Mouse (Mus musculus) erythroblast, adult 5-6 weeks (primary cell): Measurements from ENCODE around the gene Ash1l. TPM values are rescaled to one million over a fixed set of nuclear protein-coding genes. Genes with fewer than 3 reads are reported as not detected.

Experiments
- ATAC-seq: replicated peaks from 2 replicates; pipeline ENCODE4 v1.8.0; 2016; ENCODE audit warnings: moderate number of reproducible peaks, mild to moderate bottlenecking, moderate TSS enrichment, inconsistent platforms; ENCODE audit not compliant: poor library complexity, low FRiP score, severe bottlenecking
- total RNA-seq, 2 experiments: library from RNA; stranded (forward) in 1 of 2; stranded (reverse) in 1 of 2; fragments of 150-400 nt in 1 of 2; fragments of 200-764, 138-1000 nt in 1 of 2; gene quantifications; 2 replicates each; pipeline versions ENCODE4 v1.2.3 to v1.2.4; 2015 to 2017; ENCODE audit warnings: low replicate concordance in 2 of 2

The Ash1l gene
- total RNA-seq (2015; ENCODE audit: low replicate concordance) (21.1 and 22.5 TPM in 2 replicates), total RNA-seq (2017; ENCODE audit: low replicate concordance) (18.2 and 25.5 TPM in 2 replicates)

DNA sequence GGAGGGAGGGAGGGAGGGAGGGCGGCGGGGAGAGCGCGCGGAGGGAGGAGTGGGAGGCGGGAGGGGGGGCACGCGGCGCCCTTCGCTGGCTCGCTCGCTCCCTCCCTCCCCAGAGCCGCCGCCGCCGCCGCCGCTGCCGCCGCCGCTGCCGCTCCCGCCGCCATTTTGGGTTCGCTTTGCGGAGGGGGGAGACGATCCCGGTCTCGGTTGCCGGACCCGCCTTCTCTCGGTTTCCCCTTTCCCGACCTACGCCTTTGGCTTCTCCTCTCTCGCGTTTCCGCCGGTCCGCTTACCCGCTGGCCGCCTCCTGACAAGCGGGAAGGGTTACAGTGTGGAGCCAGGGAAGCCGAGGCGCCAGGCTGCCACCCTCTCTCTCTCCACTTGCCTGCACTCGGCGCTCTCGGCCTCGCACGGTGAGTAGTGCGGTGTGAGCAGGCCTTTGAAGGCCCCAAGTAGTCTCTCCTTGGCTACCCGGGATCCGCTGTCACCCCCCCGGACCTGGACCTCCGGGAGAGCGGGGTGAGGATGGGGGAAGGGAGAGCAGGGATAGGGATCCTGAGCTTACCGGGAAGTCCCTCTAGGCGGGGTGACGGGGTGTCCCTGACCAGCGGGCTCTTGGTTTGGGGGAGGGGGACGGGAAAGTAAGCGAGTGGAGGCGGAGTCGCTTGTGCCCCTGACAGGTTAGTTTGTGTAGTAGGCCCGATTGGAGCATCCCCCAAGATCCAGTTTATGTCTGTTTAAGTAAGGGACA lies at the start of gene Ash1l, which contains the start of gene Dap3:
TSS of gene Ash1l (plus strand) at position 47 of the 751 bp plus-strand sequence.
TSS of gene Dap3 (minus strand) at position 606 of the 751 bp plus-strand sequence.
- peak; percentile 84 for ATAC-seq

DNA sequence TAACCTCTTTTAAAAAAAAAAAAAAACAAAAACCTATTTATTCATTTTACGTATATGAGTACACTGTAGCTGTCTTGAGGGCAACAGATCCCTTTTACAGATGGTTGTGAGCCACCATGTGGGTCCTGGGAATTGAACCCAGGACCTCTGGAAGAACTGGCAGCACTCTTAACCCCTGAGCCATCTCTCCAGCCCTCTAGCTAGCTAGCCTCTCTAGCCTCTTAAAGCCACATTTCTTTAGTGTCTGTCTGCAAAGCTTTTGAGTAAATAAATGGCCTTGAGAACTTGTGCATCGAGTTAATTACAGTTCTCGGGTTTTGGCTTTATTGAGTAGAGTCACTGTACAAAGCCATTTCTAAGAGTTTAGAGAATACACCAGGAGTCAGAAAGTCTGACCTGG lies 45.6 kb upstream of the Ash1l start:
- no peak for ATAC-seq

DNA sequence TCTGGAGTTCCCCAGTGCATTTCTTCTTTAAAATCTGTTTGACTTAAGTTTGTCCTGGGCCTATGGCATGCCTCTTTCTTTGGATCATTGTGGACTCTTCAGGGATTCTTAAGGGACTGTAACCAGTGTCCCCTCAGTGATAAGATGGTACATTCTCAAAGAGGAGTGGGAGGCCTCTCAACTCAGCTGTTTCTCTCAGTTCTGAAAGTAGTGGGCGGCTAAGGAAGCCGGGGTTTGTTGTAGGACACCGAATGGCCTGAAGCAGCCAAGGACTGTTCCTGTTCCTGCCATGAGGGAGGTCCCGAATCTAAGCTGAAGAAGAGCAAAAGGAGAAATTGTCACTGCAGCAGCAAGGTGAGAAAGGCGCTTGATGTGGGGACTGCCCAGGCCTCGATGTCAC lies 45.2 kb upstream of the Ash1l start:
- ATAC-seq, result no peak

DNA sequence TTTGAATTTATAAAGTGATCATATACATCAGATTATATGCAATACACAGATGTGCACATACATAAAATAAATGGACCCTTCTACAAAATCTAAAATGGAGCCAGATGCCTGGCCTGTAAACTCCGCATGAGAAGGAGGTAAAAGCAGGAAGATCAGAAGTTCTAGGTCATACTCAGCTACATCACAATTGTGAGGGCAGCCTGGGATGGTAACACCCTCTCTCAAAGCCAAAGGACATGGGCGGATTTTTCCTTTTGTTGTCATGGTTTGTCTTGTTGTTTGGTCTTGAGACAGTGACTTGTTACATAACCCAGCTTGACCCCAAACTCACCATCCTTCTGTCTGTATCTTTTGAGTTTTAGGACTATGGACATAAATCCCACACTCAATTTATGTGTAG lies 44.7 kb upstream of the Ash1l start:
- ATAC-seq, result no peak

DNA sequence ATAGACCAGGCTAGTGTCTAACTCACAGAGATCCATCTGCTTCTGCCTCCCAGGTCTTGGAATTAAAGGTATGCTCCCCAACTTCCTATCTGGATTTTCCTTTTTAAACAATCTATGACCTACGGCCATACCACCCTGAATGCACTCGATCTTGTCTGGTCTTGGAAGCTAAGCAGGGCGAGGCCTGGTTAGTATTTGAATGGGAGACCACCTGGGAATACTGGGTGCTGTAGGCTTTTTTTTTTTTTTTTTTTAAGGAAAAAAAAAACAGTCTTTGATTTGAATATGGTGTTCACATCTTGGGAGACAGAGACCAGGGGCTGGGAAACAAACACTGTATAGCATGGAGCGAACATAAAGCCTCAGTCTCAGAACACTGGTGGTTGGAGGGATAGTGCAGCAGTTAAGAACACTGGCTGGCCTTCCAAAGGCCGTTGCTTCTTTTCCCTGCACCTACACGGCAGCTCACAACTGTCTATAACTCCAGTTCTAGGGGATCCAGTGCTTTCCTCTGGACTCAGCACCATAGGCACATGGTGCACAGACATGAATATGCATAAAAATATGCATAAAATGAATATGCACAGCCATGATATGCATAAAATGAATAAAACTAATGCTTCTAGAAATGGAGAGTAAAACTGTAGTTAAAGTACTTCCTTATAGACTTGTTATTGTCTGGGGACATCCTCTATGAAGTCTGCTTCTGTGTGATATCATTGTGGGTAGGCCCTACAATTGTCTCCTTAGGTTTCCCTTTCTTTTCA lies 43.8 kb upstream of the Ash1l start:
- no peak for ATAC-seq

DNA sequence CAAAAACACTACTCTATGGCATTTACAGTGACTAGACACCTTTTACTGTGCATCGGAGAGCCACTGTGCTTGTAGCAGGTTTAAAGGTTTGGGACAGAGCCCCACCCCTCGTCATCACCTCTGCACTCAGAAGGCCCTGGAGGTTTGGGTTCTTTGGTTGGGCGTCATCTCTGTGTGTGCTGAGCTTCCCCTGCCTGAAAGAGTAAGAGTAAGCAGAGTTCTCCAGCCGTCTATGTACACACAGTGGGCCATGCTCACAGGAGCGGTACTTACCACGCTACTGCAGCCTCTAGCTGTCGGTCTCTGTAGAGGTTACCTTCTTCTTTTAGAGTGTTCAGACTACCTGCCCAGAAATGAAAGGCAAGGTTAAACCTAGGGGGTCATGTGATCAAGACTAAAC lies 37.8 kb upstream of the Ash1l start:
- ATAC-seq, result no peak

DNA sequence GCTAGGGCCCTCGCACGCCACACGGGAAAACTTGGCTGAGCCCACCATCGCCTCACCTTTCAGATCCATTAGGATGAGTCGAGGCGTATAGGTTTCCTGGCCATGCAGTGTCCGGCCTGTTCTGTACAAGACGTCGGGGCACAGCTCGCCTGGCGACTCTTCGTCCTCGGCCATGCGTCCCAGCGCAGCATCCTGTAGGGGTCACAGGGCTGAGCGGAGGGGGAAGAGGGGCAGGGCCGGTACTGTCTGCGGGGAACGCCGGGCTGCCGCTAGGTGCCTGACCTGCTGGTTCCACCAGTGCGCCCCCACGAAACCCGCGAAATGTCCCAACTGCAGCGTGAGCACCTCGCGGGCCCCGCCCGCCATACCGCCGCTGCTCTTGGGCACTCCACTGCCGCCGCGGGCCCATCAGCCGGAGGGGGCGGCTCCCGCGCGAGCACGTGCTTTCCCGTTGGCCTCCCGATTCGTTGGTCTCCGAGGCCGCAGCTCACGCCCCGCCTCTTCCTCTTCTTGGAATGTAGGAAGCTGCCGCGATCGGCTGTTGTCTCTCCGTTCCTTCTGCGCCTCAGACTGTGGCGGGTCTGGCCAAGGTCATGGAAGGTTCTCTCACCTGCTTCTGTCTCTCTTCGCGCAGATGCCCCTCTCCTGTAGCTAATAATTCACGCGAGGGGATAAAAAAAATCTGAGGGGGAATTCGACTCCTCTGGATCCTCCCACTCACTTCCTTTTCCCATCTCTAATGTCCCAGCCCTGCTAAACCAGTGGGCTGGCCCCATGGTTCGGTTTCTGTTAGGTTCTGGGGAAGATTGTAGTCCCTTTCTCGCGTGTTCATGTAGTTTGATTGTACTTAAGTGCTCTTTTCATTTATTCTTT lies 36.7 kb upstream of the Ash1l start, which contains the start of gene Msto1:
TSS of gene Msto1 (minus strand) at position 489 of the 873 bp plus-strand sequence.
- ATAC-seq, result peak; percentile 99

DNA sequence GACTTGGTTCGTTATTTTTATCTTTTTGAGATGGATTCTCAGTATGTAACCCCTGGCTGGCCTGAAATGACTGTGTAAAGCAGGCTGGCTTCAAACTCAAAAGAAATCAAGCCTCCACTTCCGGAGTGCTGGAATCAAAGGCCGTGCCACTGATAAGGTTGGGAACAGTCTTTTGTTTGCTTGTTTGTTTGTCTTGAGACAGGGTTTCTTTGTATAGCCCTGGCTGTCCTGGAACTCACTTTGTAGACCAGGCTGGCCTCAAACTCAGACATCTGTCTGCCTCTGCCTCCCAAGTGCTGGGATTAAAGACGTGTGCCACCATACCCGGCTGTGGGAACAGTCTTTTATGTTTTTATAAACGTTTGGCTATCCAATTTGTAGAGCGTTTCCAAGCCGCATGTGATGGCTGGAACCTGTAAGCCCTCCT lies 36.0 kb upstream of the Ash1l start:
- ATAC-seq, result 0 out of 2 replicates have a peak, but pooled peaks have one; percentile 2

DNA sequence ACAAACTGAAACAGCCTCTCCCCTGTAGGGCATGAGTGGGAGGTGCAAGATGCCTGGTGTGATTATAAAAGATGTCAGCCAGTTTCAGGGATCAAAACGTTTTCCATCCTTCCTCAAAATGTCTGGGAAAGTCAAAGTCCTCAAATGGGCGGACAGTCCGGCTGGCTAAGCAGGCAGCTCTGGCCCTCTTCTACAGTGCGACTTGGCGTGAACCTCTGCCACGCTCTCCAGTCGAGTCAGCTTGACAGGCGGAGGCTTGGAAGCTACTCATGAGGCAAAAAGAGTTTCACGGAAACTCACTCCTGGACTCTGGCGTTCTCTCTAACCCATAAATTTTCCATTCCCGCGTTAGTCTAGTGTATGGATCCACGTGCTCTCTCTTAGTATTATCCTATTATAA lies 31.4 kb upstream of the Ash1l start:
- no peak for ATAC-seq

DNA sequence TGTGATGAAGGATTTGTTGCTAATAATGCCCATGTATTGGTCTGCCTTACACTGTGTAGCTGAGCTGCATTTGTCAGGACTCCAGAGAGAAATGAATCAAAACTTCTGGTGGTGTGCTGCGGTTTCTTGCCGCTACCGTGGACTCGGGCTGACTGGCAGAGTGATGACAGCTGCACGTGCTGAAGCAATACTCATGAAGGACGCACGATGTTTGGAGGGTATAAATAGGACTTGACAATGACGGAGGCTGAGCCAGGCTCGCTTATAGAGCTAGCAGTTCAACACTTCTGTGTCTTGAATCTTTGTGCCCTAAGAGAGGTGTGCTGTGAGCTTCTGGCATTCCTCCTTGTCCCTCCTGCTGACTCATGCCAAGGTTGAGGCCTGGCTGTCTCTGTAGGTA lies 29.0 kb upstream of the Ash1l start:
- no peak for ATAC-seq

DNA sequence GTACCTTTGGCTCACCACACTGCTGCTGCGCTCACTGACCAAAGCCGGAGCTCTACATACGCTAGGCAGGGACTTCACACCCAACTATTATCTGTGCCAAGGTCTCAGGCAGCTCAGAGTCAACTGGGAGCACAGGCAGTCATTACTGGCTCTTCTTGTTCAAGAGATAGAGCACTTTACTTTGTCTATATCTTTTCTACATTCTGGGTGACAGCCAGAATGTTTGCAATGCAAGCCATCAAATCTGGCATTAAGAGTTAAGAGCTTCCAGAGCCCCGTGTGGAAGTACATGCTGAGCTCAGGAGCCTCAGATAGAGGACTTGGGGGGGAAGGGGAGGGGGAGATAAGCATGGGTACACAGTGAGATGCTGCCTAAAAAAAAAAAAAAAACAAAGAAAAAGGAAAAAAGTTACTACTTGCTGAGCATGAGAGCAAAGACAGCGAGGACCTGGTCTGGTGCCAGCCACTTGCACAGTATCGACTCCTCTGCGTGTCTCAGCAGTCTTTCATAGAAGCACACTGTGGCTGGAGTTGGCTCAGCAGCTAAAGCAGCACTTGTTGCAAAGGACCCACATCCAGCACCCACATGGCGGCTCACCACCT lies 26.3 kb upstream of the Ash1l start:
- no peak for ATAC-seq

DNA sequence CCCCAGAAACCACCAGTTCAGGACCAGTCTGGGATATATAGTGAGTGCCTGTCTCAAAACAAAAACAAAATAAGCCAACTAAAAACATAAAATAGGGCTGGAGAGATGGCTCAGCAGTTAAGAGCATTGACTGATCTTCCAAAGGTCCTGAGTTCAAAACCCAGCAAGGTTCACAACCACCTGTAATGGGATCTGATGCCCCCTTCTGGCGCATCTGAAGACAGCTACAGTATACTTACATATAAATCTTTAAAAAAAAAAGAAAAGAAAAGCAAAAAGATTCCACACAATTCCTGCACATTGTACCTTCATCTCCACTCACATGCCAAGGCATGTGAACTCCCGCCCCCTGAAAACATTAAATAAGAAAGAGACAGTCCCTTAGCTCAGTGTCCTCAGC lies 24.8 kb upstream of the Ash1l start:
- ATAC-seq, result no peak

DNA sequence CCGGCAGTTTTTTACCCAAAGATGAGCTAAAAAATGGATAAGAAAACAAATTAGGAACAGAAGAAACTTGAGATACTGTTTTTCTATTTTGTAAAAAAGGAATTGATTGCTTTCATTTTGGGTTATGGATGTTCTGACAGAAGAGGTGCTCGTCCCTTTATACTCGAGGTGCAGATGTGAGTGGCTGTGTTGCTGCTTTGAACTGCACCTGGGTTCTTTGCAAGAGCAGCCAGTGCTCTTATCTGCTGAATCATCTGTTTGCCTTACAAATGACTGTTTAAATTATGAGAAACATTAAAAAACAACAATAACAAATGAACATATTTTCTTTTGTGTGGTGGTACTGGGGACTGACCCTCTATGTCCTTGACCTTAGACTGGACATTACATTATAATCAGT lies 20.9 kb upstream of the Ash1l start:
- no peak for ATAC-seq

DNA sequence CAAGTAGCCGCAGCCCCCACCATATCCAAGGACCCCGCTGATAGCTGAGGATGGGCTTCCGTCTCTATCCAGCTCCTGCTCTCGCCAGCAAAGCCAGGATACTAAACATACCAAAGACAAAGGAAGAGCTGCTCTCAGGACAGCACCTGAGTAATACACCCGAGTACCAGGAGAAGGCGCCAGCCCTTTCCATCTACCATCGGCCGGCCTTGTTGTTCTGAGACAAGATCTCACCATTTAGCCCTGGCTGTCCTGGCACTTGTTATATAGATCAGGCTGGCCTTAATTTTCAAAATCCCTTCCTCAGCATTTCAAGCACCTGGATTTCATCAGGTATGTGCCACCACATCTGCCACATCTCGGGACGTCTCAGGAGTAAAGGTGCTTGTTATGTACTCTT lies 11.4 kb upstream of the Ash1l start:
- no peak for ATAC-seq

DNA sequence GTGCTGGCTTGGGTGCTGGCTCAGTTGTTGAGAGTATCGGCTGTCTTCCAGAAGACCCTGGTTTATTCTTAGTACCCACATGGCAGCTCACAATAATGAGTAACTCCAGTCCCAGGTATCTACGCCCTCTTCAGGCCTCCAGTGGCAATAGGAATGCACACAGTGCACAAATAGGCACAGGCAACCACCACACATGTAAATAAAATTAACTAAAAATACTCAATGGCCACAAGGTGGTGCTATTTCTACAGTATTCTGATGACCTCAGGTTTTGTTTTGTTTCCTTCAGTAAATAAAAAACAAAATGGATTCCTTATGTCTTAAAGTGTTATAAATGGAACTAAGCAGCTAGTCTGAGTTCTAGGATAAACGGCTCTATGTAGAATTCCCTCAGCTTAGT lies 10.7 kb upstream of the Ash1l start:
- peak; percentile 77 for ATAC-seq

DNA sequence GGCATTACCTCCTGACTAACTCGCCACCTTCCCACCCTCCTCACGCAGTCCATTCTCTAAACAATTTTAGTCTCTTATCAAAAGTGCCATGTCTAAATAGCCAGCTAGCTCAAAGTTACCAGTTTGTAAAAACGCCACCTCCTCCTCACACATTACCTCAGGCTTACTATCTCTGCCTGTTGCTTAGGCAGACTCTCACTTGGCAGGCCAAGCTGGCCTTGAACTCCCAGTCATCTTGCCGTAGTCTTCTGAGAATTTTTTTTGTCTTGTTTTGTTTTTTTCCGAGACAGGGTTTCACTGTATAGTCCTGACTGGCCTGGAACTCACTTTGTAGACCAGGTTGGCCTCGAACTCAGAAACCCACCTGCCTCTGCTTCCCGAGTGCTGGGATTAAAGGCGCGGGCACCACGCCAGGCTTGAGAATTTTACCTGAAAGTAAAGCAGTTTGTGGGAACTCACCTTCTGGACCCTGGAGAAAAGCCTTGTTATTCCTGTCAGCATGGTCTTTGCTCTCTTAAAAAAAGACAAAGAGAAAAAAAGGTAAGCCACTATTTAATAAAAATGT lies 8.0 kb upstream of the Ash1l start:
- ATAC-seq, result no peak

DNA sequence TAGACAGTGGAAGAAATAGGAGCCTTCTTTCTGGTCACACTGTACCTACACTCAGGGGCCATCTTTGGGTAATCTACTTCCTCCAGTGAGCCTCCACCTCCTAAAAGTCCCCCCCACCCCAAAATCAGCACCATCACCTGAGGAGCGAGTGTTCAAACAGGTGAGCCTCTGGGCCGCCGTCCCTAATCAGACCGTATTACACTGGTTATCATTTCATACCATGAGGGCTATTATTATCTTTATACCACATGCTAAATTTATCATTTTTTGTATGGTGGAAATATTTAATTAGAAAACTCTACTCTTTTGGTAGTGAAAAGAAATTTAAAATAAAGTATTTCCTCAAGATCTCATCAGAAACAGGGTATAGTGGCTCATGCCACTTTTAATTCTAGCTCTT lies 6.3 kb upstream of the Ash1l start:
- ATAC-seq, result no peak

DNA sequence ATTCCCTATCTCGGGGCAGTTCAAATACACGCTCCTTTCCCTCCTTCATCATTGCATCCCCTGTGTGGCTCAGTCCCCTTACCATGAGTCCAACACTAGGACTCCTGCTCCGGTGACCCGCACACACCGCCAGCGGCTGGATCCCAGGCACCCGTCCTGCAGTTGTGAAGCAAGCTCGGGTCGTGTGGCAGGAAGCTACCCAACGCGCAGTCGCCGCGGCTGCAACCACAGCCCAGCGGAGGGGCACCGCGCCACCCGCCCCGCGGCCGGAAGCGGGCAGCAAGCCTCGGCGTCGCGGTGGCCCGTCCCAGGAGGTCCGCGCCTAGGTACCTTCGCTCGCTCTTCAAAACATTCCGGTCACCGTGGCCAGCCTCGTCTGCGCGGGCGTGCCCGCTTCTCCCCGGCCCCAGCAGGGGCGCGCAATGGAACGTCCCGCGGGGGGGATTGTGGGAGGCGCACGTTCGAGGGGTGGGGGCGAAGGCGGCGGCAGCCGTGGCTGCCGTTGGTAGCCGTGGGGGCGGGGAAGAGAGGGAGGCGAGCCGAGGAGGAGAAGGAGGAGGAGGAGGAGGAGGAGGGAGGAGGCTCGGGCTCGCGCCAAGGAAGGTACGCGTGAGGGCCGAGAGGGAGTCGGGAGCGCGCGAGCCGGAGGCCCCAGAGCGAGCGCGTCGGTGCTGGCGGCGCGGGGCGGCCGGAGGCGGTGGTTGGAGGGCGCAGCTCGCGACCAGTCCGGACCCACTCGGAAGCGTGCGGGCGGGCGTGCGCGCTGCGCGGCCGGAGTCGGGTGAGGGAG lies 441 bp upstream of the Ash1l start:
- ATAC-seq, result peak; percentile 76
